Mouse (Mus musculus) intestine, postnatal 0 days (tissue): Measurements from ENCODE around the gene Gm7347. TPM values are rescaled to one million over a fixed set of nuclear protein-coding genes. Genes with fewer than 3 reads are reported as not detected.
"Not testable (repeated sequence)": the region's sequence is repeated elsewhere in the genome, so short reads cannot be mapped to it uniquely, and the experiment has no call there.

Experiments used
- ATAC-seq: fragments of 200-750 bp; cut with Nextera tagmentation; 2 replicates; pipeline ENCODE4 v1.8.0; 2017; ENCODE audit warnings: mild to moderate bottlenecking, moderate TSS enrichment, moderate library complexity
- H3K27ac ChIP-seq: fragments of 300-500 bp; sonication (generic); 2 replicates; pipeline ENCODE4 v1.5.1; 2014; ENCODE audit warnings: mild to moderate bottlenecking, low read depth, low read length, moderate library complexity
- H3K27me3 ChIP-seq: fragments of 300-500 bp; sonication (generic); replicated peaks from 2 replicates; pipeline ENCODE4 v1.6.1; 2014; ENCODE audit warnings: low read length, mixed read lengths; ENCODE audit not compliant: control insufficient read depth, insufficient read depth
- H3K36me3 ChIP-seq: fragments of 300-500 bp; sonication (generic); 2 replicates; pipeline ENCODE4 v1.6.1; 2014; ENCODE audit warnings: mild to moderate bottlenecking, moderate library complexity; ENCODE audit not compliant: control insufficient read depth, insufficient read depth
- H3K4me1 ChIP-seq: fragments of 300-500 bp; sonication (generic); replicated peaks from 2 replicates; pipeline ENCODE4 v1.6.1; 2014; ENCODE audit warnings: antibody characterized with exemption, low read length, mixed read lengths; ENCODE audit not compliant: control insufficient read depth, insufficient read depth
- H3K4me2 ChIP-seq: fragments of 300-500 bp; sonication (generic); replicated peaks from 2 replicates; pipeline ENCODE4 v1.6.1; 2014; ENCODE audit warnings: low read depth, mild to moderate bottlenecking, moderate library complexity
- H3K4me3 ChIP-seq: fragments of 300-500 bp; sonication (generic); 2 replicates; pipeline ENCODE4 v1.5.1; 2014; ENCODE audit warnings: low read depth, low read length
- H3K9ac ChIP-seq: fragments of 300-500 bp; sonication (generic); 2 replicates; pipeline ENCODE4 v1.6.1; 2014; ENCODE audit warnings: mild to moderate bottlenecking, low read depth, low read length
- H3K9me3 ChIP-seq: fragments of 300-500 bp; sonication (generic); 2 replicates; pipeline ENCODE4 v1.6.1; 2016; ENCODE audit warnings: mixed run types; ENCODE audit not compliant: control insufficient read depth
- CTCF ChIP-seq: sonication (generic); IDR thresholded peaks from 2 replicates; pipeline ENCODE4 v1.5.1; 2016; ENCODE audit warnings: low read depth, mild to moderate bottlenecking, control low read depth, antibody characterized with exemption, moderate library complexity
- WGBS: fragments of 180-500 bp; shearing (Covaris S2); extraction: QIAGEN DNeasy Blood & Tissue Kit; methylation state at CpG from one replicate; pipeline ENCODE4 v1.1.7; 2014; 5-methylcytosine and 5-hydroxymethylcytosine counted together
- polyA plus RNA-seq: library from polyadenylated mRNA; unstranded; fragments of >200 nt; fragmentation: Nextera tagmentation; extraction: Ambion mirVana; gene quantifications from 2 replicates; pipeline ENCODE4 v1.2.1, GENCODE M21; 2015

The Gm7347 gene
- polyA plus RNA-seq, result not detected in 2 replicates

GRCm38 (mm10) chr5:26058481-26058880 is at the start of gene Gm7347:
Gm7347 (minus strand) TSS chr5:26058581.
- not testable (repeated sequence) for H3K9me3 ChIP-seq, ATAC-seq, H3K4me2 ChIP-seq, H3K27me3 ChIP-seq, H3K27ac ChIP-seq, H3K36me3 ChIP-seq, H3K4me3 ChIP-seq, H3K4me1 ChIP-seq, H3K9ac ChIP-seq
- no CpG with 5 or more reads among the region's 2 CpGs for WGBS

DNA sequence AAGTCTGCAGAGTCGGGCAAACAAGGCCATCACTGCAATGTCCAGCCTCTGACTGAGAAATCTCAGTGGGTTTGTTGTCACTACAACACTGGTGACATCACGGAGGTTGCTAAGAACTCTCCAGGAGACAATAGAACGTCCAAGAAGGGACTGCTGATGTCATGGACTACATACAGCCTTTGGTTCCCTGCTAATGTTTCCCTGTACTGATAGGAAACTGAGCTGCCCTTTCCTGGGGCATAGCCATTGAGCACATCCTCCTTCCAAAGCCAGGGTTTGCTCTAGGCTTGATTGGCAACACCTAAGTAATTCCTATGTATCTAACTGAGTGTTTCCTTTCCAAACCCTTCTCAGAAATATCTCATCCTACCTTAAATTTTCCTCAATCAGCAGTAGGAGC is 46.9 kb upstream of the Gm7347 start, which contains the start of gene 5031410I06Rik:
TSS of gene 5031410I06Rik (minus strand) at position 101 of the 400 bp plus-strand sequence.
- H3K4me3 ChIP-seq, H3K9ac ChIP-seq, H3K27ac ChIP-seq, H3K4me2 ChIP-seq, ATAC-seq, H3K9me3 ChIP-seq, H3K36me3 ChIP-seq, H3K4me1 ChIP-seq, H3K27me3 ChIP-seq: not testable (repeated sequence)
- no CpG with 5 or more reads among the region's 3 CpGs for WGBS

DNA sequence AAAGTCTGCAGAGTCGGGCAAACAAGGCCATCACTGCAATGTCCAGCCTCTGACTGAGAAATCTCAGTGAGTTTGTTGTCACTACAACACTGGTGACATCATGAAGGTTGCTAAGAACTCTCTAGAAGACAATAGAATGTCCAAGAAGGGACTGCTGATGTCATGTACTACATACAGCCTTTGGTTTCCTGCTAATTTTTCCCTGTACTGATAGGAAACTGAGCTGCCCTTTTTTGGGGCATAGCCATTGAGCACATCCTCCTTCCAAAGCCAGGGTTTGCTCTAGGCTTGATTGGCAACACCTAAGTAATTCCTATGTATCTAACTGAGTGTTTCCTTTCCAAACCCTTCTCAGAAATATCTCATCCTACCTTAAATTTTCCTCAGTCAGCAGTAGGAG is 30.8 kb upstream of the Gm7347 start, which contains the start of gene Gm10471:
TSS of gene Gm10471 (minus strand) at position 101 of the 400 bp plus-strand sequence.
- not testable (repeated sequence) for H3K9ac ChIP-seq, ATAC-seq, H3K4me2 ChIP-seq, H3K9me3 ChIP-seq, H3K36me3 ChIP-seq, H3K27me3 ChIP-seq, H3K4me3 ChIP-seq, H3K27ac ChIP-seq, H3K4me1 ChIP-seq
- 70% methylated on average over 1 of the region's 1 CpGs for WGBS

GRCm38 (mm10) chr5:26079023-26079422 is 20.6 kb upstream of the Gm7347 start:
- H3K4me1 ChIP-seq, H3K9me3 ChIP-seq, H3K36me3 ChIP-seq, H3K4me2 ChIP-seq, H3K27ac ChIP-seq, H3K9ac ChIP-seq, H3K27me3 ChIP-seq, ATAC-seq, H3K4me3 ChIP-seq: not testable (repeated sequence)

GRCm38 (mm10) chr5:26070716-26071115 is 12.3 kb upstream of the Gm7347 start:
- no peak for ATAC-seq
- Histone ChIP-seq H3K36me3 (no peaks in the 10 kb centered on the region), H3K4me3 (no peak overlapping the region), H3K4me2 (no peak overlapping the region), H3K27ac (no peak overlapping the region), H3K9ac (no peak overlapping the region), H3K4me1 (no peaks in the 10 kb centered on the region), H3K27me3 (no peaks in the 10 kb centered on the region), H3K9me3 (no peaks in the 10 kb centered on the region)
- TF ChIP-seq CTCF, result no peak
- 82% methylated on average over 24 of the region's 24 CpGs for WGBS

DNA sequence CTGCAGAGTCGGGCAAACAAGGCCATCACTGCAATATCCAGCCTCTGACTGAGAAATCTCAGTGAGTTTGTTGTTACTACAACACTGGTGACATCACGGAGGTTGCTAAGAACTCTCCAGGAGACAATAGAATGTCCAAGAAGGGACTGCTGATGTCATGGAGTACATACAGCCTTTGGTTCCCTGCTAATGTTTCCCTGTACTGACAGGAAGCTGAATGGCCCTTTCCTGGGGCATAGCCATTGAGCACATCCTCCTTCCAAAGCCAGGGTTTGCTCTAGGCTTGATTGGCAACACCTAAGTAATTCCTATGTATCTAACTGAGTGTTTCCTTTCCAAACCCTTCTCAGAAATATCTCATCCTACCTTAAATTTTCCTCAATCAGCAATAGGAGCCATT is 18.9 kb downstream of the Gm7347 start, which contains the start of gene Speer4a:
TSS of gene Speer4a (minus strand) at position 101 of the 400 bp plus-strand sequence.
- not testable (repeated sequence) for H3K27me3 ChIP-seq, H3K9ac ChIP-seq, ATAC-seq, H3K27ac ChIP-seq, H3K4me2 ChIP-seq, H3K36me3 ChIP-seq, H3K4me1 ChIP-seq, H3K9me3 ChIP-seq, H3K4me3 ChIP-seq
- 69% methylated on average over 2 of the region's 2 CpGs for WGBS

GRCm38 (mm10) chr5:26022816-26023215 is 35.6 kb downstream of the Gm7347 start, which contains the start of gene Gm5862:
Gm5862 (minus strand) TSS chr5:26022916.
- ATAC-seq, H3K36me3 ChIP-seq, H3K9me3 ChIP-seq, H3K27ac ChIP-seq, H3K27me3 ChIP-seq, H3K4me1 ChIP-seq, H3K4me2 ChIP-seq, H3K9ac ChIP-seq, H3K4me3 ChIP-seq: not testable (repeated sequence)
- no CpG with 5 or more reads among the region's 3 CpGs for WGBS

DNA sequence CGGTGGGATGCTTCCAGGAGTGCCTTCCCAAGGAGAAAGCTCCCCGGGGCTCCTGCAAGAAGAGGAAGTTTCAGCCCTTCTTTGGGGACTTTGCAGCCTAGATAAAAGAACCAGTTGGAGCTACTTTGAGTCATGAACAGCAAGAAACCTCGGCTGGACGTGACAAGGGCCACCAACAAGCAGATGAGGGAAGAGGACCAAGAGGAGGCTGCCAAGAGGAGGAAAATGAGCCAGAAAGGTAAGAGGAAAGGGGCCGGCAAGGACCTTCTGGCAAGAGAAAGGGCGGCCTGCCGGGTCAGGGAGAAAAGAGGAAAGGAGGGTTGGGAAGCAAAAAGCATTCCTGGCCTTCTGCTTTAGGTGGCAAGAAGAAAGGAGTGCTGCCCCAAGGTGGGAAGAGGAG is 50.7 kb downstream of the Gm7347 start:
- not testable (repeated sequence) for H3K27me3 ChIP-seq, H3K36me3 ChIP-seq, H3K4me3 ChIP-seq, H3K9me3 ChIP-seq, H3K27ac ChIP-seq, H3K4me2 ChIP-seq, H3K4me1 ChIP-seq, H3K9ac ChIP-seq, ATAC-seq
- 62% methylated on average over 5 of the region's 7 CpGs for WGBS

DNA sequence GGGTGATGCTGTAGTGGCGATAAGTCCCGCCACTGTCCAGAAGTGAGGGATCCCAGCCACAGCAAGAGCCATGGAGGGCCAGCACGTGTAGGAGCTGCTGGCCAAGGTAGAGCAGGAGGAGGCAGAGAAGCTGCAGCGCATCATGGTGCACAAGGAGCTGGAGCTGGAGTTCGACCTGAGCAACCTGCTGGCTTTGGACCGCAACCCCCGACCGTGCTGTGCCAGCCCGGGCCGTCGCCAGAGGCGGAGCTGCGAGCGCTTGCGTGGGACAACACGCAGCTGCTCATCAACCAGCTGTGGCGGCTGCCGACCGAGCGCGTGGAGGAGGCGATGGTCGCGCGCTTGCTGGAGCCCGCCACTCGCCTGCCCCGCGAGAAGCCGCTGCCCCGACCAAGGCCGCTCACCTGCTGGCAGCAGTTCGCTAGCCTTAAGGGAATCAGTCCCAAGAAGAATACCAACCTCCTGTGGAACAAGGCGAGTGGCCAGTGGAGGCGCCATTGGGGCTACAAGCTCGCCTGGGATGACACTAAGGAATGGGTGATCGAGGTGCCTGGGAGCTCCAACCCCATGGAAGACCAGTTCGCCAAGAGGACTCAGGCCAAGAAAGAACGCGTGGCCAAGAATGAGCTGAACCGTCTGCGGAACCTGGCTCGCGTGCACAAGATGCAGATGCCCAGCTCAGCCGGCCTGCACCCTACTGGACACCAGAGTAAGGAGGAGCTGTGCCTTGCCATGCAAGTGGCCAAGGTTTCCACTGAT is 51.3 kb downstream of the Gm7347 start:
- 16% methylated on average over 43 of the region's 45 CpGs for whole genome bisulfite sequencing
- not testable (repeated sequence) for H3K9me3 ChIP-seq, H3K36me3 ChIP-seq, H3K4me1 ChIP-seq, H3K9ac ChIP-seq, H3K27ac ChIP-seq, H3K27me3 ChIP-seq
- peak overlapping the region; percentile 45 for H3K4me2 ChIP-seq
- peak; percentile 47 for ATAC-seq
- 0 out of 2 replicates have a peak overlapping the region, but pooled peaks have one; percentile 2 for H3K4me3 ChIP-seq
